Comparison of ENCODE assay signal across 15 mouse cellular contexts in genomic region chr16:85157156-85157555, GRCm38 (mm10).
"Had no signal": no experiment of that assay in that cellular context is flagged by ENCODE, and none has a peak within 500 bp of the region (broad histone marks: within the 10 kb centered on the region; RNA-seq: fewer than 3 reads in every experiment).

No protein-coding gene starts in this region.

- ATAC-seq: liver, embryonic 12.5 days had no signal

- H3K9me3 ChIP-seq: kidney, embryonic 15.5 days; liver, embryonic 12.5 days; midbrain, embryonic 10.5 days; neural tube, embryonic 15.5 days had no signal

- H3K27ac ChIP-seq: left cerebral cortex, adult 2 months; liver, embryonic 12.5 days; midbrain, embryonic 10.5 days; neural tube, embryonic 15.5 days had no signal

- H3K9ac ChIP-seq: kidney, embryonic 15.5 days; liver, embryonic 12.5 days; lung, embryonic 14.5 days; neural tube, embryonic 15.5 days had no signal

- H3K4me3 ChIP-seq: kidney, embryonic 15.5 days; left cerebral cortex, adult 2 months; liver, embryonic 12.5 days; midbrain, embryonic 10.5 days; myocyte; neural tube, embryonic 15.5 days had no signal

- H3K27me3 ChIP-seq: kidney, embryonic 15.5 days; liver, embryonic 12.5 days; neural tube, embryonic 15.5 days had no signal

- H3K4me2 ChIP-seq: kidney, embryonic 15.5 days; liver, embryonic 12.5 days; lung, embryonic 14.5 days; neural tube, embryonic 15.5 days had no signal

- H3K36me3 ChIP-seq: liver, embryonic 12.5 days; neural tube, embryonic 15.5 days had no signal

- DNase-seq: lung, embryonic 14.5 days; lung, postnatal 10 days; lung, postnatal 4 days; midbrain, embryonic 14.5 days; retina, postnatal 1 day; right cerebral cortex, postnatal 4 days; spleen, adult 18-20 months; thymus, adult 18-20 months; thymus, postnatal 14 days had no signal
